Mouse (Mus musculus) duodenum, adult 2 months (tissue): ENCODE measurements around the gene Olfr492. TPM values are rescaled to one million over a fixed set of nuclear protein-coding genes. Genes with fewer than 3 reads are reported as not detected.

Experiments used
- polyA plus RNA-seq: library from polyadenylated mRNA; depleted of rRNA; stranded (reverse); fragments of >200 nt; gene quantifications from 2 replicates; pipeline ENCODE4 v1.2.3, GENCODE M21; 2012; ENCODE audit warnings: low replicate concordance; rRNA removed

Gene Olfr492
- polyA plus RNA-seq, result not detected in 2 replicates

DNA sequence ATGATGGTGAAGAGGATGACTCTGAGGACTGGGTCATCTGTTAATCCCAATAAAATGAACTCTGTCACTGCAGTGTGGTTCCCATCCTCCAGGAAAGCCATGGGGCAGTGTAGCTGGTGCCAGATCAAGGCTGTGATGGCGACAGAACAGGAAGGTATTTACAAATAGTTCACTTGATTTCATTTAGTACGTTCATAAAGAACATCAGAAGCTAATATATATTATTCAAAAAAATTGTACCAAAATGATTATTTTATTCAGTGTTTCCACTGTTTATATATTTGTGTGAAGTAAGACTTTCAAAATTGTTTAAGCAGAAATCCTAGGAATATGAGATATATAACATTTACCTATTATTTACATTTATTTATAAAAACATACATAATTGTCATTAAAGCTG lies at the start of gene Olfr492:
TSS of gene Olfr492 (minus strand) at position 101 of the 400 bp plus-strand sequence.

DNA sequence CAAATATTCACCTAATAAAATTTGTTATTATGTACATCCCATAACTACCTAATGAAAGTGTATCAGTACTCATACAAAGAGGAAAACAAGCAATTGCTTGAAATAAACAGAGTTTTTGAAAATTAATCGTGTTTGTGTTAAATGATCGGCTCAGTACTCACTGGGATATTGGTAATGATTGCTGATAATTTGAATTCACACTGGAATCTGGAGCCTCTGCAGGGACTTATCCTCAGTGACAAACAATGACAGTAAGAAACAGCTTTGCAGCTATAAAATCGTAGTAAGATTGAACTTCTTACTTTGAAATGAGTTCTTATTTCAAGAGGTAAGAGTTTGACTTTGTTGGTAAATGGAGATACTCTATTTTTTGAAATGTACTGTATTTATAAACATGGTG lies 41.6 kb upstream of the Olfr492 start, which contains the start of gene Olfr494:
TSS of gene Olfr494 (plus strand) at position 301 of the 400 bp plus-strand sequence.

GRCm38 (mm10) chr7:108346879-108347278 lies 23.4 kb upstream of the Olfr492 start, which contains the start of gene Olfr493:
Gene Olfr493, minus strand, starts transcription at chr7:108346979.

GRCm38 (mm10) chr7:108313151-108313550 lies 10.3 kb downstream of the Olfr492 start, which contains the start of gene Olfr491:
Gene Olfr491, plus strand, starts transcription at chr7:108313451.

DNA sequence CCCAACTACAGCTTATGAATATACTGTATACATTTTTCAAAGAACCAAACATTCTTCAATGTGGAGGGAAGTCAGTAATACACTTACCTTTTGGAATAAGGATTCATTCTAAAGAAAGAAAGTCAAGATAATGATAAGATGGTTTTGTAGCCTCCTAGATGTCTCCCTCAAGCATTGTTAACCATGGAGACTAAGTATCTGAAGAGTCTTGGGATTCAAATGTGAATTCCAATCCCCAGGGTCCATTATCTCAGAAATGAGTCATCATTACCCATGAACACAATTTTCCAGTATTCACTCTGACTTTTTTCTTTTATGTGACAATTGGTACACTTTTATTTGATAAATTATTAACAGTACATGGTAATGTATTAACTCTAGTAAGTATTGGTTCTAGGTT lies 34.6 kb downstream of the Olfr492 start, which contains the start of gene Olfr490:
TSS of gene Olfr490 (minus strand) at position 101 of the 400 bp plus-strand sequence.

Other genes starting within 250 kb of the Olfr492 start
- gene Olfr481, start 243.8 kb downstream of the Olfr492 start, polyA plus RNA-seq, result not detected in 2 replicates
- not detected in 2 replicates for gene Olfr482, start 226.1 kb downstream of the Olfr492 start, polyA plus RNA-seq
- not detected in 2 replicates for gene Olfr483, start 222.8 kb downstream of the Olfr492 start, polyA plus RNA-seq
- not detected in 2 replicates for gene Olfr484, start 196.2 kb downstream of the Olfr492 start, polyA plus RNA-seq
- gene Olfr485, start 163.8 kb downstream of the Olfr492 start, polyA plus RNA-seq, result not detected in 2 replicates
- not detected in 2 replicates for gene Olfr486, start 150.9 kb downstream of the Olfr492 start, polyA plus RNA-seq
- gene Olfr487, start 109.0 kb downstream of the Olfr492 start, polyA plus RNA-seq, result not detected in 2 replicates
- gene Olfr488, start 65.3 kb downstream of the Olfr492 start, polyA plus RNA-seq, result not detected in 2 replicates
- gene Olfr490, start 34.7 kb downstream of the Olfr492 start, polyA plus RNA-seq, result not detected in 2 replicates
- gene Olfr491, start 10.2 kb downstream of the Olfr492 start, polyA plus RNA-seq, result not detected in 2 replicates
- not detected in 2 replicates for gene Olfr493, start 23.3 kb upstream of the Olfr492 start, polyA plus RNA-seq
- gene Olfr494, start 41.7 kb upstream of the Olfr492 start, polyA plus RNA-seq, result not detected in 2 replicates
- gene Olfr495, start 69.5 kb upstream of the Olfr492 start, polyA plus RNA-seq, result not detected in 2 replicates
- not detected in 2 replicates for gene Olfr497, start 96.7 kb upstream of the Olfr492 start, polyA plus RNA-seq
- gene Olfr498, start 141.7 kb upstream of the Olfr492 start, polyA plus RNA-seq, result not detected in 2 replicates
- not detected in 2 replicates for gene Olfr502, start 201.4 kb upstream of the Olfr492 start, polyA plus RNA-seq
- not detected in 2 replicates for gene Olfr503, start 220.9 kb upstream of the Olfr492 start, polyA plus RNA-seq
- gene Olfr504, start 242.1 kb upstream of the Olfr492 start, polyA plus RNA-seq, result not detected in 2 replicates